Mouse (Mus musculus) hindbrain, postnatal 0 days (tissue): ENCODE measurements at regions not wholly inside any gene's neighbourhood (a gene's known extent, or its start where the extent isn't known, plus 50 kb on each side); places are given as distances from the start of the nearest gene placed in this dataset.

ENCODE experiments used
- ATAC-seq: fragments of 200-750 bp; cut with Nextera tagmentation; 2 replicates; pipeline ENCODE4 v1.8.0; 2017; ENCODE audit warnings: mild to moderate bottlenecking, moderate TSS enrichment, moderate library complexity
- DNase-seq: peaks from one replicate; pipeline ENCODE4 v3.0.0-alpha.2; 2015; ENCODE audit warnings: low spot score
- H3K27ac ChIP-seq: fragments of 300-500 bp; sonication (generic); 2 replicates; pipeline ENCODE4 v1.5.1; 2014; ENCODE audit warnings: mild to moderate bottlenecking
- H3K27me3 ChIP-seq: fragments of 300-500 bp; sonication (generic); 2 replicates; pipeline ENCODE4 v1.6.1; 2014; ENCODE audit warnings: low read length, mixed read lengths; ENCODE audit not compliant: insufficient read depth
- H3K36me3 ChIP-seq: fragments of 300-500 bp; sonication (generic); 2 replicates; pipeline ENCODE4 v1.6.1; 2014; ENCODE audit warnings: low read length, mixed read lengths; ENCODE audit not compliant: insufficient read depth
- H3K4me1 ChIP-seq: fragments of 300-500 bp; sonication (generic); 2 replicates; pipeline ENCODE4 v1.6.1; 2014; ENCODE audit warnings: antibody characterized with exemption, low read length, mixed read lengths; ENCODE audit not compliant: insufficient read depth
- H3K4me2 ChIP-seq: fragments of 300-500 bp; sonication (generic); 2 replicates; pipeline ENCODE4 v1.6.1; 2014; ENCODE audit warnings: low read depth, mild to moderate bottlenecking, low read length, moderate library complexity, mixed read lengths
- H3K4me3 ChIP-seq: fragments of 300-500 bp; sonication (generic); 2 replicates; pipeline ENCODE4 v1.5.1; 2014; ENCODE audit warnings: low read length
- H3K9ac ChIP-seq: fragments of 300-500 bp; sonication (generic); replicated peaks from 2 replicates; pipeline ENCODE4 v1.6.1; 2014; ENCODE audit warnings: mild to moderate bottlenecking, low read length, moderate library complexity, mixed read lengths
- H3K9me3 ChIP-seq: fragments of 300-500 bp; sonication (generic); 2 replicates; pipeline ENCODE4 v1.6.1; 2016; ENCODE audit warnings: low read length, mixed read lengths
- CTCF ChIP-seq: IDR thresholded peaks from 2 replicates; pipeline ENCODE4 v1.5.1; 2016; ENCODE audit warnings: antibody characterized with exemption, control low read depth, low read depth
- WGBS: fragments of 180-500 bp; shearing (Covaris S2); extraction: QIAGEN DNeasy Blood & Tissue Kit; methylation state at CpG from one replicate; pipeline ENCODE4 v1.1.7; 2014; 5-methylcytosine and 5-hydroxymethylcytosine counted together

- Histone ChIP-seq H3K4me1 (no peaks in the 10 kb centered on the region), H3K27me3 (no peaks in the 10 kb centered on the region), H3K4me2 (no peak overlapping the region), H3K4me3 (no peak overlapping the region), H3K9me3 (no peaks in the 10 kb centered on the region; the same call in 1 of the 2 replicates), H3K9ac (no peak overlapping the region), H3K27ac (no peak overlapping the region), H3K36me3 (no peaks in the 10 kb centered on the region)
- 84% methylated on average over 3 of the region's 3 CpGs for WGBS
- DNase-seq (no peak), ATAC-seq (no peak)
- no peak for TF ChIP-seq CTCF
Observed at GRCm38 (mm10) chr16:55612873-55613272, 225.8 kb downstream of the Nfkbiz start.

- DNase-seq (no peak), ATAC-seq (no peak)
- TF ChIP-seq CTCF = no peak
- Histone ChIP-seq H3K4me3 (no peak overlapping the region), H3K4me1 (no peaks in the 10 kb centered on the region), H3K27me3 (no peaks in the 10 kb centered on the region), H3K27ac (no peak overlapping the region), H3K9ac (no peak overlapping the region), H3K4me2 (no peak overlapping the region), H3K36me3 (no peaks in the 10 kb centered on the region), H3K9me3 (no peaks in the 10 kb centered on the region; the same call in 1 of the 2 replicates)
- 89% methylated on average over 5 of the region's 5 CpGs for WGBS
Observed at GRCm38 (mm10) chr16:55612001-55612400, 226.7 kb downstream of the Nfkbiz start.

- WGBS = 74% methylated on average over 3 of the region's 3 CpGs
- Histone ChIP-seq H3K4me3 (no peak overlapping the region), H3K27ac (no peak overlapping the region), H3K36me3 (no peaks in the 10 kb centered on the region), H3K9me3 (no peaks in the 10 kb centered on the region; the same call in 1 of the 2 replicates), H3K9ac (no peak overlapping the region), H3K4me1 (no peaks in the 10 kb centered on the region), H3K27me3 (no peaks in the 10 kb centered on the region), H3K4me2 (no peak overlapping the region)
- TF ChIP-seq CTCF = no peak
- ATAC-seq = no peak
- DNase-seq = no peak
Observed at GRCm38 (mm10) chr16:55611172-55611571, 227.5 kb downstream of the Nfkbiz start.

- Histone ChIP-seq H3K9ac (no peak overlapping the region), H3K36me3 (no peaks in the 10 kb centered on the region), H3K27ac (no peak overlapping the region), H3K9me3 (no peaks in the 10 kb centered on the region; the same call in 1 of the 2 replicates), H3K4me2 (no peak overlapping the region), H3K4me3 (no peak overlapping the region), H3K27me3 (no peaks in the 10 kb centered on the region), H3K4me1 (no peaks in the 10 kb centered on the region)
- ATAC-seq = no peak
- TF ChIP-seq CTCF = no peak
- no peak for DNase-seq
- 64% methylated on average over 3 of the region's 3 CpGs for WGBS
Observed at GRCm38 (mm10) chr16:55608361-55608760, 230.3 kb downstream of the Nfkbiz start.

GRCm38 (mm10) chr16:55606447-55607239 lies 232.1 kb downstream of the Nfkbiz start:
- no peak overlapping the region for H3K9ac ChIP-seq
- H3K27me3 ChIP-seq = no peaks in the 10 kb centered on the region
- no peaks in the 10 kb centered on the region for H3K4me1 ChIP-seq
- H3K36me3 ChIP-seq = no peaks in the 10 kb centered on the region
- H3K27ac ChIP-seq = no peak overlapping the region
- H3K4me3 ChIP-seq = no peak overlapping the region
- WGBS = 90% methylated on average over 7 of the region's 7 CpGs
- H3K9me3 ChIP-seq = no peaks in the 10 kb centered on the region; the same call in 1 of the 2 replicates
- TF ChIP-seq CTCF = no peak
- H3K4me2 ChIP-seq = no peak overlapping the region
- ATAC-seq = no peak
- no peak for DNase-seq

GRCm38 (mm10) chr16:55603611-55604010 lies 235.1 kb downstream of the Nfkbiz start:
- 83% methylated on average over 2 of the region's 2 CpGs for WGBS
- no peak overlapping the region for H3K27ac ChIP-seq
- no peak overlapping the region for H3K4me3 ChIP-seq
- no peak overlapping the region for H3K4me2 ChIP-seq
- H3K36me3 ChIP-seq = no peaks in the 10 kb centered on the region
- H3K9ac ChIP-seq = no peak overlapping the region
- TF ChIP-seq CTCF = no peak
- ATAC-seq (no peak), DNase-seq (no peak)
- H3K9me3 ChIP-seq = no peaks in the 10 kb centered on the region
- H3K27me3 ChIP-seq = no peaks in the 10 kb centered on the region
- H3K4me1 ChIP-seq = no peaks in the 10 kb centered on the region

- WGBS = 62% methylated on average over 1 of the region's 1 CpGs
- Histone ChIP-seq H3K27me3 (no peaks in the 10 kb centered on the region), H3K4me3 (no peak overlapping the region), H3K4me2 (no peak overlapping the region), H3K9me3 (no peaks in the 10 kb centered on the region), H3K4me1 (no peaks in the 10 kb centered on the region), H3K9ac (no peak overlapping the region), H3K36me3 (no peaks in the 10 kb centered on the region), H3K27ac (no peak overlapping the region)
- TF ChIP-seq CTCF = no peak
- no peak for DNase-seq
- no peak for ATAC-seq
Observed at GRCm38 (mm10) chr16:55589382-55589956, 249.2 kb downstream of the Nfkbiz start.
